Mouse (Mus musculus) liver, postnatal 0 days (tissue): ENCODE data around the gene Hmgn2. TPM values are rescaled to one million over a fixed set of nuclear protein-coding genes. Genes with fewer than 3 reads are reported as not detected.
A peak's percentile ranks its signal among the peaks of the same experiment; 100 is the strongest.
"Not testable (repeated sequence)": the region's sequence is repeated elsewhere in the genome, so short reads cannot be mapped to it uniquely, and the experiment has no call there.

Source experiments
- ATAC-seq: fragments of 200-750 bp; cut with Nextera tagmentation; 2 replicates; pipeline ENCODE4 v1.8.0; 2017; ENCODE audit warnings: mild to moderate bottlenecking, moderate library complexity
- DNase-seq: peaks from one replicate; pipeline ENCODE4 v3.0.0-alpha.2; 2016
- H3K27ac ChIP-seq: fragments of 300-500 bp; sonication (generic); 2 replicates; pipeline ENCODE4 v1.5.1; 2014; ENCODE audit warnings: antibody characterized with exemption, moderate library complexity, mild to moderate bottlenecking, low read depth
- H3K27me3 ChIP-seq: fragments of 300-500 bp; sonication (generic); 2 replicates; pipeline ENCODE4 v1.6.1; 2014; ENCODE audit warnings: low read length, control low read depth, mixed read lengths; ENCODE audit not compliant: insufficient read depth
- H3K36me3 ChIP-seq: fragments of 300-500 bp; sonication (generic); replicated peaks from 2 replicates; pipeline ENCODE4 v1.6.1; 2014; ENCODE audit warnings: mild to moderate bottlenecking, control low read depth, low read length, moderate library complexity, mixed read lengths; ENCODE audit not compliant: insufficient read depth
- H3K4me1 ChIP-seq: fragments of 300-500 bp; sonication (generic); 2 replicates; pipeline ENCODE4 v1.6.1; 2014; ENCODE audit warnings: antibody characterized with exemption, mild to moderate bottlenecking, control low read depth; ENCODE audit not compliant: insufficient read depth
- H3K4me2 ChIP-seq: fragments of 300-500 bp; sonication (generic); 2 replicates; pipeline ENCODE4 v1.6.1; 2014; ENCODE audit warnings: low read depth, mild to moderate bottlenecking, low read length, moderate library complexity, mixed read lengths
- H3K4me3 ChIP-seq: fragments of 300-500 bp; sonication (generic); 2 replicates; pipeline ENCODE4 v1.5.1; 2014; ENCODE audit warnings: low read depth, low read length
- H3K9ac ChIP-seq: fragments of 300-500 bp; sonication (generic); replicated peaks from 2 replicates; pipeline ENCODE4 v1.6.1; 2014; ENCODE audit warnings: mild to moderate bottlenecking, moderate library complexity
- H3K9me3 ChIP-seq: fragments of 300-500 bp; sonication (generic); 2 replicates; pipeline ENCODE4 v1.6.1; 2016; ENCODE audit warnings: mild to moderate bottlenecking, control low read depth, low read length, mixed read lengths
- CTCF ChIP-seq: sonication (generic); IDR thresholded peaks from 2 replicates; pipeline ENCODE4 v1.5.1; 2016; ENCODE audit warnings: antibody characterized with exemption, low read depth
- EP300 ChIP-seq: IDR thresholded peaks from 2 replicates; pipeline ENCODE4 v1.6.1; 2016; ENCODE audit warnings: antibody characterized with exemption, low read depth, mild to moderate bottlenecking
- WGBS: fragments of 180-500 bp; shearing (Covaris S2); extraction: QIAGEN DNeasy Blood & Tissue Kit; methylation state at CpG from one replicate; pipeline ENCODE4 v1.1.7; 2014; ENCODE audit not compliant: insufficient replicate concordance; 5-methylcytosine and 5-hydroxymethylcytosine counted together
- polyA plus RNA-seq: library from polyadenylated mRNA; unstranded; fragments of >200 nt; fragmentation: Nextera tagmentation; extraction: Ambion mirVana; gene quantifications from 2 replicates; pipeline ENCODE4 v1.2.1, GENCODE M21; 2015

Gene Hmgn2
- polyA plus RNA-seq, 1 experiment from 2014 or later = 547 TPM

DNA sequence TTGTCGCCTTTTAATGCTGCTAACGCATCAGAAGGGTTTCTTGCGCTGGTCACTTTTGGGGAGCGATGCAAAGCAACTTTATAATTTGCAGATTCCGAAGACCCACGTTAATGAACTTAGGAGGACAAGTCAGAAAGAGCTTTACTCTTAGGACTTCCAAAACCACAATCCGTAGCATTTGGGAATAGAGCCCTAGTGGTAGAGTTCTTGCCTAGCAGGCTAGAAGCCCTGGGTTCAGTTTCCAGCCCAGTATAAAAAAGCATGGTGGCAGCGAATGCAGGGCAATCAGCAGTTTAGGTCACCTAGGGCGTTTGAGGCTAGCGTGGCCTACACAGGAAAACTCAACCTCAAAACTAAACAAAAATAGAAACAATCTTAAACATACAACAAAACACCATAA lies 33.3 kb upstream of the Hmgn2 start:
- TF ChIP-seq CTCF (no peak), EP300 (no peak)
- no peak for DNase-seq
- Histone ChIP-seq H3K27me3 (no peaks in the 10 kb centered on the region), H3K4me2 (no peak overlapping the region), H3K27ac (no peak overlapping the region), H3K4me3 (no peak overlapping the region; the same call in 1 of the 2 replicates), H3K9ac (no peak overlapping the region), H3K4me1 (0 out of 2 replicates have a peak, but pooled peaks cover 4% of the 10 kb centered on the region), H3K36me3 (peaks cover 3% of the 10 kb centered on the region; the same call in 1 of the 2 replicates), H3K9me3 (no peaks in the 10 kb centered on the region)
- 66% methylated on average over 10 of the region's 10 CpGs for WGBS
- no peak for ATAC-seq

DNA sequence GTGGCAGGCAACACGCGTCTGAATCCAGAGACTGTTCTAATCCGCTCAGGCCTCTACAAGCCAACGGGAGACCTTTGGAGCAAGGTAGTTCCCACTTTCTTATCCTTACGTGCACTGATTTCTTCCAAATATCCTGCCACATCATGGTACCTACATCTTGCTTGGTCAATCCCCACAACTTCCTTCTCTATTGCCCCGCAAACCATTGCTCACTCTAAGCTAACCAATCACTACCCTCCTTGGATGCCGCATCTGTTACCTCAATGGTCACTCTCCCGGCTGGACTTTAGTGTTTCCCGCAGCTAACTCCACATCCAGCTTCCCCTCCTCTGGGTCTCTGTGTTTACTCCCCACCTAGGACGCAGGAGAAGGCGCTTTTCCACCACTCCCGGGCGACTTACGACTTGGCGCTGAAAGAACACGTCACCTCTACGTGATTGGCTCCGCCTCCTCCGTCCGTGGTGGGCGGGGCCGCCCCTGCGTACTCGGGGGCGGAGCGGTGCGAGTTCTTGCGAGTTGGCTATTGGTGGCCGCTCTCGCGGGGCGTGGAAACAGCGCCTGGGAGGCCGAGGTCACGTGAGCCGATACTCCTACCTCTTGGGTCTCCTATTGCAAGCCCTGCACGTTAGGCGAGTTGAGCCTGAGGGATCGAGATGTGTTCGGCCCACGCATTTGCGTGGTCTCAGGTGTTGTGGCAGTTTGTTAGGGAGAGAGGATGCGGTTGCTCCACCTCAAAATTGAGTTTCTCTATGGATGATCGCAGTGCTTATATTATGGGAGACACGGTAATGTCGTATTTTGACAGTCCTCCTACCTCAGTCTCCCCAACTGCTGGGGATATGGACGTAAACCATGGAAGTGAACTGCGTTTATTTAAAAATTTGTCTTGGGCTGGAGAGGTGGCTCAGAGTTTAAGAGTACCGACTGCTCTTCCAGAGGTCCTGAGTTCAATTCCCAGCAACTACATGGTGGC lies 32.3 kb upstream of the Hmgn2 start, which contains the start of gene Dhdds:
TSS of gene Dhdds (minus strand) at position 453 of the 973 bp plus-strand sequence.
- TF ChIP-seq EP300 = no peak
- TF ChIP-seq CTCF = no peak
- peak; percentile 99 for ATAC-seq
- H3K4me2 ChIP-seq = peak within 1 kb of the TSS; percentile 93
- H3K27ac ChIP-seq = peak within 1 kb of the TSS; percentile 16
- peaks cover 11% of the 10 kb centered on the region; the same call in 1 of the 2 replicates for H3K36me3 ChIP-seq
- peak; percentile 99 for DNase-seq
- 0 out of 2 replicates have a peak, but pooled peaks cover 4% of the 10 kb centered on the region for H3K4me1 ChIP-seq
- WGBS = 1% methylated on average over 49 of the region's 49 CpGs
- H3K9me3 ChIP-seq = no peaks in the 10 kb centered on the region
- peak within 1 kb of the TSS; percentile 76 for H3K9ac ChIP-seq
- peak within 1 kb of the TSS; percentile 75 for H3K4me3 ChIP-seq
- no peaks in the 10 kb centered on the region for H3K27me3 ChIP-seq

DNA sequence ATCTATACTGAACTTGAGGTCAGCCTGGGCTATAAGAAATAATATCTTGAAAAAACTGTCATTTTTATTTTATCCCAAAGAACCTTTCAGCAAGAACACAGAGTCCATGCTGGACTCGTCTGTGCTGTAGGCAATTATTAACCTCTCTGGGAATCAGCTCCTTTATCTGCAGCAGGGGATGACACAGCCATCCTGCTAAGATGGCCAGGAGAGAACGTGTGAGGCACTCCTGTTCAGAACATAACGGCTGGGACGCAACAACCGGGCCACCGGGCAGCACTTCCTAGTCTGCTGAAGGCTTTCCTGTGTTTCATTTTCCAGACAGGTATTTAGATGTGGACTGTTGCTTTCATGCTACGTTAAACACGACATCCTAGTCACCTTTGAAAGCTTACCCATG lies 26.2 kb upstream of the Hmgn2 start:
- peaks cover 49% of the 10 kb centered on the region for H3K36me3 ChIP-seq
- 62% methylated on average over 8 of the region's 8 CpGs for WGBS
- no peak for ATAC-seq

DNA sequence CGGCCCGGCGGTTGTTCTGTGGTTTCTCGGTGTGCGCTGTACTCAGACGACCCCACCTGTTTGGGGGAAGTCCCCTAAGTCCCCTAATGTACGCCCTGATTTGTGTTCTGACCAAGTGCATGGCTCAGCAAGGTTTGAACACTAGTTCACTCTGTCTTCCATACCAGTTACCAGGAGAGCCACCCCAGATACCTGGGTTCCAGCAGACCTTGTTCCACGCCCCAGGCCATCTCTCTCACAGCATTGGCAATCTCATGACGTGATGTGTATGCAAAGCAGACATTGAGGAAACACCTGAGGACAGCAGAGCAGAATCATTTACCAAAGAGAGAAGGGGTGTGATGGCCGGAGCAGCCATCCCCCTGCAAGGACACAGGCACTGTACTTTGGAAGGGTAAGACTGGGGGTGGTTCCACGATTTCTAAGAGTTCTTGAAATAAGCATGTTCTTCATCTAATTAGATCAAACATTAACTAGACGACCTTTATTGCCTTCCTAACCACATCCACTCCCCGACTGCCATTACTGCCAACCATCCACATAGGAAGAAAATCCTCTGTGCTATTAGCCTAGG lies 22.7 kb upstream of the Hmgn2 start:
- H3K36me3 ChIP-seq = peaks cover 61% of the 10 kb centered on the region
- no peak for DNase-seq

More for the DNA sequence above, 26.2 kb upstream of the Hmgn2 start:
- Histone ChIP-seq H3K9me3 (no peaks in the 10 kb centered on the region), H3K27me3 (no peaks in the 10 kb centered on the region), H3K4me3 (no peak overlapping the region), H3K4me1 (no peaks in the 10 kb centered on the region), H3K9ac (no peak overlapping the region), H3K27ac (no peak overlapping the region), H3K4me2 (no peak overlapping the region)
- DNase-seq = no peak
- TF ChIP-seq EP300 (no peak), CTCF (no peak)

DNA sequence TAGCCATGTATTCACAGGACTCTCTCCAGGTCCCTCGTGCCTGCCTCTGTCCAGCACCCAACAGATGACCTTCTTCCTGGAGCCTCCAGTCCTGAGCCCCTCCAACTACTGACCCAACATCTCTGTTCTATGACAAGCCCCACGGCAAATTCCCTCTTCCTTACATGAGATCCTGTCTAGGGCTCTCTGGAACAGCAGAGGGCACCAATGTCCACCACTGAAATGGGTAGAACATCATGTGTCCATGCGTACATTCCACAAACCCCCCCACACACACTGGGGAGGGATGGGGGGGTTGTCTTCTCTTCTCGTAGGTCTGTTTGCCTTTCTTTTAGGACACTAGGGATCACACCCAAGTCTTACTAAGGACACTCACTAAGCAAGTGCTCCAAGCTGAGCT lies 21.6 kb upstream of the Hmgn2 start:
- peaks cover 57% of the 10 kb centered on the region for H3K36me3 ChIP-seq
- TF ChIP-seq EP300 (no peak), CTCF (peak; percentile 14; the same call in 1 of the 2 replicates)
- WGBS = 71% methylated on average over 4 of the region's 4 CpGs

More for the DNA sequence above, 22.7 kb upstream of the Hmgn2 start:
- TF ChIP-seq EP300 (no peak), CTCF (no peak)
- Histone ChIP-seq H3K9me3 (no peaks in the 10 kb centered on the region), H3K4me2 (no peak overlapping the region), H3K4me3 (no peak overlapping the region), H3K27ac (no peak overlapping the region), H3K4me1 (no peaks in the 10 kb centered on the region), H3K9ac (no peak overlapping the region), H3K27me3 (no peaks in the 10 kb centered on the region)
- WGBS = 83% methylated on average over 13 of the region's 13 CpGs
- ATAC-seq = no peak

DNA sequence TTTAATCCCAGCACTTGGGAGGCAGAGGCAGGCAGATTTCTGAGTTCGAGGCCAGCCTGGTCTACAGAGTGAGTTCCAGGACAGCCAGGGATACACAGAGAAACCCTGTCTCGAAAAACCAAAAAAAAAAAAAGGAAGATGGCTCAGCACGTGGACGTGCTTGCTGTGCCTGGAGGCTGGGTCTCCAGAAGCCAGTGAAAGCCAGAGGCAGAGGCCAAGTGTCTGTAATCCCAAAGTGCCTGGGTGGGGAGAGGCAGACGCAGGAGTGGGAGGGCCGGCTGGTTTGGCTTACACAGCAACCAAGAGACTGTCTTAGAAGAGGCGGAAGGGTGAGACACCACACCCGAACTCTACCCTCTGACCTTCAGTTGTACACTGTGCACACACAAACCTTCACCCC lies 19.8 kb upstream of the Hmgn2 start:
- not testable (repeated sequence) for H3K27ac ChIP-seq, H3K4me1 ChIP-seq, DNase-seq, H3K27me3 ChIP-seq, H3K9me3 ChIP-seq, H3K9ac ChIP-seq, H3K4me3 ChIP-seq, H3K4me2 ChIP-seq, ATAC-seq
- WGBS = 77% methylated on average over 7 of the region's 8 CpGs
- H3K36me3 ChIP-seq = peaks cover 52% of the 10 kb centered on the region

More for the DNA sequence above, 21.6 kb upstream of the Hmgn2 start:
- Histone ChIP-seq H3K27ac (no peak overlapping the region), H3K9me3 (no peaks in the 10 kb centered on the region), H3K27me3 (no peaks in the 10 kb centered on the region), H3K4me2 (no peak overlapping the region), H3K4me3 (no peak overlapping the region), H3K9ac (no peak overlapping the region), H3K4me1 (no peaks in the 10 kb centered on the region)
- ATAC-seq (no peak), DNase-seq (no peak)
